Mouse (Mus musculus): Measurements from ENCODE around the gene Nfia. TPM values are rescaled to one million over a fixed set of nuclear protein-coding genes. Genes with fewer than 3 reads are reported as not detected.

Nfia gene
- polyA plus RNA-seq, 1 experiment from 2014 or later = 27.6 TPM

DNA sequence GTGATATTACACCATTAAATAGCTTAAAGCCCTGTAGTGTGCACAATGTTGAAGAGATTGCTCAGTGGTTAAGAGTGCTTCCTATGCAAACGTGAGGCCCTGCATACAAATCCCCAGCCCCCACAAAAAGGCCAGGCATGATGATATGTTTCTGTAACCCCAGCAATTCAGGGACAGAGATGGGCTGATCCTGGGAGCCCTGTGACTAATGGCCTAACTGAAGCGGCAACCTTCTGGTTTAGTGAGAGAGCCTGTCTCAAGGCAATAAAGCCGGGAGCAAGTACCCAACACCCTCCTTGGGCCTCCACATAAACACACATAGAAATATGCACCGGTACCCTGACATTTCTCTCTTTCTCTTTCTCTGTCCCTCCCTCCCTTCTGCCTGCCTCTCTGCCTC, 153.1 kb downstream of the Nfia start:
- no peak overlapping the region for H3K27ac ChIP-seq (replicated peaks; ENCODE audit: low read depth, low read length)
- peaks cover 6% of the 10 kb centered on the region; the same call in 1 of the 2 replicates for H3K4me1 ChIP-seq (ENCODE audit: control insufficient read depth, insufficient read depth, low read length)
- H3K36me3 ChIP-seq (ENCODE audit: control insufficient read depth, insufficient read depth, low read length) = no peaks in the 10 kb centered on the region
- ATAC-seq (ENCODE audit: insufficient number of reproducible peaks, low FRiP score, low TSS enrichment, low read depth) (no peak), DNase-seq (ENCODE audit: low spot score) (no peak)
- H3K9ac ChIP-seq (ENCODE audit: low read length) = no peak overlapping the region
- no peak overlapping the region for H3K4me2 ChIP-seq (ENCODE audit: low read depth, severe bottlenecking)
- H3K4me3 ChIP-seq (ENCODE audit: low read depth, low read length) = no peak overlapping the region
- no peaks in the 10 kb centered on the region for H3K27me3 ChIP-seq (ENCODE audit: control insufficient read depth, insufficient read depth, low read length)
- H3K9me3 ChIP-seq (ENCODE audit: control insufficient read depth, low read length) = no peaks in the 10 kb centered on the region
- WGBS = 56% methylated on average over 4 of the region's 4 CpGs

GRCm38 (mm10) chr4:97926607-97927308, 154.2 kb downstream of the Nfia start:
- H3K4me1 ChIP-seq (ENCODE audit: control insufficient read depth, insufficient read depth, low read length) = peaks cover 4% of the 10 kb centered on the region; the same call in 1 of the 2 replicates
- no peak overlapping the region for H3K27ac ChIP-seq (replicated peaks; ENCODE audit: low read depth, low read length)
- ATAC-seq (ENCODE audit: insufficient number of reproducible peaks, low FRiP score, low TSS enrichment, low read depth) = no peak
- H3K36me3 ChIP-seq (ENCODE audit: control insufficient read depth, insufficient read depth, low read length) = no peaks in the 10 kb centered on the region
- no peak overlapping the region for H3K4me3 ChIP-seq (ENCODE audit: low read depth, low read length)
- DNase-seq (ENCODE audit: low spot score) = no peak
- no peaks in the 10 kb centered on the region for H3K9me3 ChIP-seq (ENCODE audit: control insufficient read depth, low read length)
- H3K9ac ChIP-seq (ENCODE audit: low read length) = no peak overlapping the region
- no peak overlapping the region for H3K4me2 ChIP-seq (ENCODE audit: low read depth, severe bottlenecking)
- 85% methylated on average over 5 of the region's 5 CpGs for whole genome bisulfite sequencing
- no peaks in the 10 kb centered on the region for H3K27me3 ChIP-seq (ENCODE audit: control insufficient read depth, insufficient read depth, low read length)

DNA sequence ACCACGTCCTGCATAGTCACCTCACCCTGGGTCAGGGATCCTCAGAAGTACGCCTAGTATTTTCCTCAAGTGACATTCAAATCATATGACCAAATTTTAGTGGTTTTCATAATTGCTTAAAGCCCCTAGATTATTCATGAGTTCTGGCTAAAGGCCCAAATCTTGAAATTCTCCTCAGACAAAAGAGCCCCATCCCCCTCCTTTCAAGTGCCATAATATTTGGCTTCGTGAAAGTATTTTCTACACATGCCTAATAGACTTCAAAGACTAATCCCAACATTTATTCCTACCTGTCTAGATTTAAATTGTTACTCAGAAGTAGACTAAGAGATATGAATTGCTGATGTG, 154.7 kb downstream of the Nfia start:
- Histone ChIP-seq H3K27me3 (ENCODE audit: control insufficient read depth, insufficient read depth, low read length) (no peaks in the 10 kb centered on the region), H3K4me1 (ENCODE audit: control insufficient read depth, insufficient read depth, low read length) (peaks cover 4% of the 10 kb centered on the region; the same call in 1 of the 2 replicates), H3K4me3 (ENCODE audit: low read depth, low read length) (no peak overlapping the region), H3K27ac (replicated peaks; ENCODE audit: low read depth, low read length) (no peak overlapping the region), H3K9ac (ENCODE audit: low read length) (no peak overlapping the region), H3K4me2 (ENCODE audit: low read depth, severe bottlenecking) (no peak overlapping the region), H3K9me3 (ENCODE audit: control insufficient read depth, low read length) (no peaks in the 10 kb centered on the region), H3K36me3 (ENCODE audit: control insufficient read depth, insufficient read depth, low read length) (no peaks in the 10 kb centered on the region)
- DNase-seq (ENCODE audit: low spot score) = no peak
- 88% methylated on average over 3 of the region's 3 CpGs for WGBS
- no peak for ATAC-seq (ENCODE audit: insufficient number of reproducible peaks, low FRiP score, low TSS enrichment, low read depth)

DNA sequence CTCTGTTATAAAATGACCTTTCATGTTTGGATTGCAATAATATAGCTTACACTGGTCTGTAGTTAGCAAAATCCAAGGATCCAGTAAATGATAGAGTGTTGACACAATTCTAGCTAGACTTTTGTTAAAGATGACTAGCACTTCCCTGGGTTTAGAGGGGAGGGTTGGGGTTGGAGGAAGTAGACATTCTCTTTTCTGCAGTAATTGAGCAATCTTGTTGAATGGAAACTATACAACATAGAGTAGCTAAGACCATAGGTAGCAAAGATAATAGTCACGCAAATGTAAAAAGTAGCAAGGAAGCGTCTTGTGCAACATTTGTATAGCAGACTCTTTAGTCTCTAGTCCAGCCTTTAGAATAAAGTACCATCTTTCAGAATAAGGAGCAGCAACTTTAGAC, 163.8 kb downstream of the Nfia start:
- H3K4me1 ChIP-seq (ENCODE audit: control insufficient read depth, insufficient read depth, low read length) = 0 out of 2 replicates have a peak, but pooled peaks cover 3% of the 10 kb centered on the region
- no peak for DNase-seq (ENCODE audit: low spot score)

GRCm38 (mm10) chr4:97936912-97937311, 164.4 kb downstream of the Nfia start:
- 0 out of 2 replicates have a peak, but pooled peaks cover 5% of the 10 kb centered on the region for H3K4me1 ChIP-seq (ENCODE audit: control insufficient read depth, insufficient read depth, low read length)
- WGBS = 65% methylated on average over 3 of the region's 3 CpGs
- no peak overlapping the region for H3K4me3 ChIP-seq (ENCODE audit: low read depth, low read length)
- H3K9me3 ChIP-seq (ENCODE audit: control insufficient read depth, low read length) = no peaks in the 10 kb centered on the region
- no peak for ATAC-seq (ENCODE audit: insufficient number of reproducible peaks, low FRiP score, low TSS enrichment, low read depth)
- H3K36me3 ChIP-seq (ENCODE audit: control insufficient read depth, insufficient read depth, low read length) = no peaks in the 10 kb centered on the region
- DNase-seq (ENCODE audit: low spot score) = no peak
- no peaks in the 10 kb centered on the region for H3K27me3 ChIP-seq (ENCODE audit: control insufficient read depth, insufficient read depth, low read length)
- no peak overlapping the region for H3K4me2 ChIP-seq (ENCODE audit: low read depth, severe bottlenecking)
- H3K9ac ChIP-seq (ENCODE audit: low read length) = no peak overlapping the region
- no peak overlapping the region for H3K27ac ChIP-seq (replicated peaks; ENCODE audit: low read depth, low read length)

More for the DNA sequence above, 163.8 kb downstream of the Nfia start:
- no peak overlapping the region for H3K4me3 ChIP-seq (ENCODE audit: low read depth, low read length)
- no peaks in the 10 kb centered on the region for H3K36me3 ChIP-seq (ENCODE audit: control insufficient read depth, insufficient read depth, low read length)
- no peaks in the 10 kb centered on the region for H3K27me3 ChIP-seq (ENCODE audit: control insufficient read depth, insufficient read depth, low read length)
- no peak overlapping the region for H3K9ac ChIP-seq (ENCODE audit: low read length)
- no peaks in the 10 kb centered on the region for H3K9me3 ChIP-seq (ENCODE audit: control insufficient read depth, low read length)
- no peak overlapping the region for H3K4me2 ChIP-seq (ENCODE audit: low read depth, severe bottlenecking)
- ATAC-seq (ENCODE audit: insufficient number of reproducible peaks, low FRiP score, low TSS enrichment, low read depth) = no peak
- H3K27ac ChIP-seq (replicated peaks; ENCODE audit: low read depth, low read length) = no peak overlapping the region
- 95% methylated on average over 2 of the region's 2 CpGs for WGBS

DNA sequence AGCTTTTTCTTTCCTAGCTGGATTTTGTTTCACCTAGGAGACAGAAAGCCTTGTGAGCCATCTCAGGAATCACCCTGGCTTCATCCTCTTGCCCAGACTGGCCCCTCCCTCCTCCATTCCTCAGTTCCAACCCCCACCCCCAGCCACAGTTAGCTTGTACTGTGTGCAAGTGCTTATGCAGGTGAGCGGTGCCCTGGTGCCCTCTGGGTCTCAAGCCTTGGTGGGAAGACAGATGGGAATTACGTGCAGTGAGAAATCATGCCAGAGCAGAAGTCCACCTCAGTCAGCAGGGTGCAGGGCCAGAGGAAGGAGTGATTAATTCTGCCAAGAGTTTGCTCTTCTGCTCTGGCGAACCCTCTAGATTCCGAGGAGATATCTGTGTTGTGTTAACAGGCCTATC, 167.0 kb downstream of the Nfia start:
- ATAC-seq (ENCODE audit: insufficient number of reproducible peaks, low FRiP score, low TSS enrichment, low read depth) (no peak), DNase-seq (ENCODE audit: low spot score) (no peak)
- 0 out of 2 replicates have a peak, but pooled peaks cover 5% of the 10 kb centered on the region for H3K4me1 ChIP-seq (ENCODE audit: control insufficient read depth, insufficient read depth, low read length)
- H3K4me2 ChIP-seq (ENCODE audit: low read depth, severe bottlenecking) = no peak overlapping the region
- H3K9me3 ChIP-seq (ENCODE audit: control insufficient read depth, low read length) = no peaks in the 10 kb centered on the region
- no peaks in the 10 kb centered on the region for H3K36me3 ChIP-seq (ENCODE audit: control insufficient read depth, insufficient read depth, low read length)
- WGBS = 64% methylated on average over 4 of the region's 4 CpGs
- H3K27me3 ChIP-seq (ENCODE audit: control insufficient read depth, insufficient read depth, low read length) = no peaks in the 10 kb centered on the region
- no peak overlapping the region for H3K4me3 ChIP-seq (ENCODE audit: low read depth, low read length)
- no peak overlapping the region for H3K27ac ChIP-seq (replicated peaks; ENCODE audit: low read depth, low read length)
- H3K9ac ChIP-seq (ENCODE audit: low read length) = no peak overlapping the region

DNA sequence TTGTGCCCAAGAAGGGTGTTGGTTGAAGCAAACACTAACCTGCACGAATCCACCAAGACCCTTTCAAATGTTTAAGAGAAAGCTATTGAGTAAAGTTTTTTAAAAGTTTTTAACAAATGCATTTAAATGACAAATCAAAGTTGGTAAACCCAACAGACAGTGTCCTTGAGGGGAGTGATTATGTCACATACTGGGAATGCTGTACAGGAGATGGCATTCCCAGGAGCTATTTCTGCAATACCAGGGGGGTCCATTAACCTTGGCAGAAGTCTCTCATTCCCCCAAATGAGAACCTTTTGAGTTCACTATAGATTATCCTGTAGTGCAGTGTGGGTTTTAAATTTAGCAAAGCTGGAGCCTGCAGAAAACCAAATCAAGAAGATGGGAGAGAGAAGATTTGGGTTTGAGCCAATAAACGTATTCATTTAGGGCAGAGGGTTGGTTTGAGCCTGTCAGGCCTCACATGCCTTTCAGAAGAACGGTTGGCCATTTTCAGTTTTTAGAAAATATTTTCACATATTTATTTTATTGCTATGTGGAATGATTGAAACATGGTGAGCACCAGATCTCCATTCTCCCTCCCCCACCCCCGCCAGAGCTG, 167.5 kb downstream of the Nfia start:
- 81% methylated on average over 4 of the region's 4 CpGs for WGBS
- H3K27ac ChIP-seq (replicated peaks; ENCODE audit: low read depth, low read length) = no peak overlapping the region
- H3K4me1 ChIP-seq (ENCODE audit: control insufficient read depth, insufficient read depth, low read length) = 0 out of 2 replicates have a peak, but pooled peaks cover 5% of the 10 kb centered on the region

DNA sequence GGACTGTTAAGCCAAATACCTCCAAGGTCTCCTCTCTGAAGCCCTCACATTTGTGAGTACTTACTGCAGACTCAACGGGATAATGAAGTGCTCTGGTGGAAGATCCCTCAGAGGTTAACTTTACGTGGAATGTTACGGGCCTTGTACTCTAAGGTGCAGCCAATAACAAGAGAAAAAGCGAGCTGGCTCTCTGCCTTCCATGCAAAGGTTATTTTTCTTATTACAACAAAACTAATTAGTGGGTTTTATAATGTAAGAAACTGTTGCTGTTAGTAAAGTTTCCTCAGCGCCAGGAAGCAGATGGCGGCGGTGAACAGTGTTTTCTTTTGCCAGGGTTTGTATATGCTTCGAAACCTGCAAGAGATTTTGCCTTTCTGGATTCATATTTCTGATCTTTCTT, 169.1 kb downstream of the Nfia start:
- DNase-seq (ENCODE audit: low spot score) = no peak

More for the DNA sequence above, 167.5 kb downstream of the Nfia start:
- no peaks in the 10 kb centered on the region for H3K27me3 ChIP-seq (ENCODE audit: control insufficient read depth, insufficient read depth, low read length)
- no peak overlapping the region for H3K4me3 ChIP-seq (ENCODE audit: low read depth, low read length)
- DNase-seq (ENCODE audit: low spot score) = no peak
- H3K9ac ChIP-seq (ENCODE audit: low read length) = no peak overlapping the region
- H3K4me2 ChIP-seq (ENCODE audit: low read depth, severe bottlenecking) = no peak overlapping the region
- H3K36me3 ChIP-seq (ENCODE audit: control insufficient read depth, insufficient read depth, low read length) = no peaks in the 10 kb centered on the region
- ATAC-seq (ENCODE audit: insufficient number of reproducible peaks, low FRiP score, low TSS enrichment, low read depth) = no peak
- no peaks in the 10 kb centered on the region for H3K9me3 ChIP-seq (ENCODE audit: control insufficient read depth, low read length)

More for the DNA sequence above, 169.1 kb downstream of the Nfia start:
- Histone ChIP-seq H3K4me1 (ENCODE audit: control insufficient read depth, insufficient read depth, low read length) (0 out of 2 replicates have a peak, but pooled peaks cover 5% of the 10 kb centered on the region), H3K9me3 (ENCODE audit: control insufficient read depth, low read length) (no peaks in the 10 kb centered on the region), H3K9ac (ENCODE audit: low read length) (no peak overlapping the region), H3K27ac (replicated peaks; ENCODE audit: low read depth, low read length) (no peak overlapping the region), H3K4me3 (ENCODE audit: low read depth, low read length) (no peak overlapping the region), H3K4me2 (ENCODE audit: low read depth, severe bottlenecking) (no peak overlapping the region), H3K36me3 (ENCODE audit: control insufficient read depth, insufficient read depth, low read length) (no peaks in the 10 kb centered on the region), H3K27me3 (ENCODE audit: control insufficient read depth, insufficient read depth, low read length) (no peaks in the 10 kb centered on the region)
- 72% methylated on average over 8 of the region's 8 CpGs for WGBS
- ATAC-seq (ENCODE audit: insufficient number of reproducible peaks, low FRiP score, low TSS enrichment, low read depth) = no peak

All from limb, embryonic 11.5 days (tissue).